Mouse (Mus musculus) ZHBTc4 (cell line): ENCODE measurements around the gene Sec62.

Source experiments
- DNase-seq: peaks from one replicate; pipeline ENCODE4 v3.0.0-alpha.2; 2011; ENCODE audit warnings: low read depth, low spot score

Sec62 gene

DNA sequence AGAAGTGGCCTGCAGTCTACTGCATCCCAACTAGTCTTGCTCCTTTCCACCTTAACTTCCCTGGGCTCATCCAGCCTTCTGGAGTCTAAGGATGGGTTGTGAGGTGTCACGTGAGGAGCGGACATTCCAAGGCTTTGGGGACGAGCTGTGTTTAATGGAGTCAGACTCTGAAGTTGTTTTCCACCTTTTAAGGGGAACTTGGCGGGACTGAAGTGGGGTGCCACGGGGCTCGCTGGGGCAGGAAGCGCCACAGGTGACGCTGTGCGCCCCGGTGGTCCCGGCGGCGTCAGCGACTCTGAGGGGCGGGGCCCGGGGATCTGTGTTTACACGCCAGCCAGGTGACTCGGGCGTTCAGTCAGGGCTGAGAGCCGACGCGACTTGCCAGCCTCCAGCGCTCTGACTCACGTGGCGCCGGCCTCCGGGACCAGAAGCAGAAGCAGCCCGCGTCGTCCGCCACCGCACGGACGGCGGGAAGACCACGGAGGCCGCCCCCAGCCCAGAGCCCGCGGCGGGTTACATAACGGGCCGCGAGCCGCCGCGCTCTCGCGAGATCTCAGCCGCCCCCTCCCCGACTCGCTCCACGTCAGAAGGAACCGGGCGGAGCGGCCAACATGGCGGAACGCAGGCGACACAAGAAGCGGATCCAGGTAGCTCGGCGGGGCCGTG is at the start of gene Sec62:
TSS of gene Sec62 (plus strand) at position 139 of the 666 bp plus-strand sequence.
- peak; percentile 97 for DNase-seq

DNA sequence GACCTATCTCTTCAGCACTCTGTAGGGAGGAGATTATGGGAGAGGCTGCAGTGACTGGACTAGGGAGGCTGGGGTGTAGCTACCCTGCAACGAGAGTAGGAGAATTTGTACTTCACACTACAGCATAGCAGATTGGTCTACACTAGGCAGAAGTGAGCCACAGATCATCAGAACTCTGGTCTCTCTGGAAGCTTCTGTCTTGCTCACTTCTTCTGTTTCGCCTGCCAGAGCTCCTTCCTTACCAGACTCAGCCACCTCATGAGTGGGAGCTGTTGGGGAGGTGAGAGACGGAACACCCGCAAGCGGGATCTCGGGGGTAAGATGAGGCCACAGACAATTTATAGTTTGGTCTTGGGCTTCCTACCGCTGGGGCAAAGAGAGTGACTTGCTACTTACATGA is 49.8 kb upstream of the Sec62 start:
- no peak for DNase-seq

DNA sequence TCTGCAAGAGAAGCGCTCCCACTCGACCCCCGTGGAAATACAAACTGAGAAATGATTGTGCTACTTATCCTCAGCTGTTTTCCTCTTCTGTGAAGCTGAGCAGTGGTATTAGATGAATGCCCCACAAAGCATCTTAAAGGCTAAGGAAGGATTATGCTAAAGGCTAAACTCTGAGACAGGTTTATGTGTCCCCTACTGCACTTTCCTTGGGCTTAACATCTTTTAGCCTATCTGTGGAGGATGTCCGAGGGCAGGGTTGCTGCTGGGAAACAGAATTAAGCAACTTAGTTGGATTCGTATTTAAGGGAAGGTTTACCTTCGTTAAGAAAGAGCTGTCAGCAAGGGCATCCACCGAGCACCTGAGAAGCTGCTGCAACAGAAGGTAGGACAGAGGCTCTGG is 46.7 kb upstream of the Sec62 start, which contains the start of gene Samd7:
TSS of gene Samd7 (plus strand) at position 288 of the 400 bp plus-strand sequence.
- DNase-seq: no peak

DNA sequence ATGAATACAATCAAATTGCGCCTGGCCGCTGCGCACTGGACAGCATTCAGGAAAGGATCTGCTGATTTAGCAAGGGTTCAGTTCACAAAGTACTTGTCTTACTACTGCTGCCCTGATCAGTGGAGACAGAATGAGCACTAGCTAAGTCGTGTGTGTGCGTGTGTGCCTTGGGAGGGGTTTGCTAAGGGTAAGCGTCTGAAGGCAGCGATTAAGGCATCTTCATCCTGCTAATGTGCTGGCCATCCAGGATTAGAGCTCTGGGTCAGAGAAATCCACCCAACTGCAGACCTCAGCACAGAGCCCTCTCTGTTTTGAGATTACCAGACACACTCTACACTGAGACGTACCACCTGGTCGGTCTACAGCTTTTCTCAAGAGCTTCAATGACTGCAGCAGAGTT is 44.4 kb upstream of the Sec62 start:
- DNase-seq: no peak

DNA sequence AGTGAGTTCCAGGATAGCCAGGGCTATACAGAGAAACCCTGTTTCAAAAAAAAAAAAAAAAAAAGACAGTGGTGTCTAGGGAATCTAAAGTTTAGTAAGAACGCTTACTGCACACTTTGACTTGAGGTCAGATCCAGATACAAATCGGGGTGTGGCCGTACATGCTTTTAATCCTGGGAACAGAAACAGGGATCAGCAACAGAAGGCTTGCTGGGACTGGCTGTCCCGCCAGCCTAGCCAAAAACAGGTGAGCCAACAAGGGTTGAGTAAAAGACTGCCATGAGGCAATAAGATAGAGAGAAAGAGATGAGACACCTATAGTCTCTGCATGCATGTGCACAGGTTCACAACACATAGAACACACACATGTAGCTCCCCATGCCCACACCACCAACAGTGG is 38.0 kb upstream of the Sec62 start:
- DNase-seq: no peak

DNA sequence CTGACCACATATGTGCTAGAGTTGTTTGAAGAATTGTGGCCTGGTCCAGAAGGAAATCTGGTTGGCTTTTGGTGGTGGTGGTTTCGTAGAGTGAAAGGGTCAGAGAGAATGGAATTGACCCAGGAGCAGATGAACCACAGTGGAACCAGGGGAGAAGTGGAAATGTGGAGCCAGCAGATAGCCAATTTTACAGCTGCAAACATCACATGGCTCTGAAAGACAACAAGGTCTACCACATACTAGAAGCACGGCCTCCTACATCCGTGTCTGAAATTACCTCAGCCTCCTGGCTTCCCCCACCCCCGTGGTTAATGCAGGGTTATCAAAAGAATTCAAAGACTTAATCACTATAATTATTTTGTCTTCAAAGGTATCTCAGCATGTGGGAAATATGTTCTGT is 27.8 kb upstream of the Sec62 start:
- no peak for DNase-seq

DNA sequence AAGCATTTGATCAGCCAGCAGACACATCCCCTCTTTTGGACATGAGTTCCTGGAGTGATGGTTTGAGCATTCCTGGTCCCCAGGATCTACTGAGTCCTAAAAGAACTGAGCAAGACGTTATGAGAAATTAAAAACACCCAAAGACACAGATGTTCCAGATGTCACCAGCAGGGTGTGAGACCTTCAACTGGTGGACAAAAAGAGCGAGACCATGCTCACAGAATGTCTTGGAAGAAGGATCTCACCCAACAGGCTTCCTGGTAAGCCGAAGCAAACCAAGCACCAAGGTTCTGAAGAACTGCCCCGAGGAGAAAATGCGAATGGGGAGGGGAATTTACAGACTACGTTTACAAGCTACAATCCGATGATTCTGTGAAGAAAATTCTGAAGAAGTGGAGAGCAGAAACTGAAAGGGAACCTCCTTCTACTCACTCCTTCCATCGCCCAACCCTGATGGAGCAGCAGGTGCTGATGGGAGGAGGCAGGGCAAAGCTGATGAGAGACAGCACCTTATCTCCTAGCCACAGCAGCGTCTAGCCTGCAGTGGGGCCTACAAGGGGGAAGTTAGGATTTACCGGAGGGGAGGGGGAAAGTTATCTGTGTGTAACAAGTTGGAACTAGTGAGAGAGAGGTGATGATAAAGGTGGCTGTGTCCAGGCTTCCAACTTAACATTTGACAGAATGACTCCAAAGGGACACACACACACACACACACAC is 27.2 kb upstream of the Sec62 start:
- DNase-seq: no peak

DNA sequence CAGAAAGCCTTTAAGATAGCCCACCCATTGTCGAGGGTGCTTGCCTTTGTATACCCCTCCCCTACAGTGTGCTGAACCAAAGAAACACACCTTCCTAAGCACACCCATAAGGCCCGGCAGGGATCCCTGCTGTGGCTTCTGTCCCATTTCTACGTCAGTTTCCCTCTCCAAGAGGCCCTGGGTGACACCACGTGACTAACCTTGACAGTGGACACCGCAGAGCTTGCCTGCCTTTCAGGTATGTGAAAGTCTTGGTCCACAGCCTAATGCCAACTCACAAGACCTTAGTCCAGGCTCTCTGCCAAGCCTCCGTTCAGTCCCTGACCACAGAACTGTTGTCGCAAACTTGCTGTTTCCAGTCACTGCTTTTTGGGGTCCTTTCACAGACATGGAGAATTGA is 26.5 kb upstream of the Sec62 start:
- no peak for DNase-seq

DNA sequence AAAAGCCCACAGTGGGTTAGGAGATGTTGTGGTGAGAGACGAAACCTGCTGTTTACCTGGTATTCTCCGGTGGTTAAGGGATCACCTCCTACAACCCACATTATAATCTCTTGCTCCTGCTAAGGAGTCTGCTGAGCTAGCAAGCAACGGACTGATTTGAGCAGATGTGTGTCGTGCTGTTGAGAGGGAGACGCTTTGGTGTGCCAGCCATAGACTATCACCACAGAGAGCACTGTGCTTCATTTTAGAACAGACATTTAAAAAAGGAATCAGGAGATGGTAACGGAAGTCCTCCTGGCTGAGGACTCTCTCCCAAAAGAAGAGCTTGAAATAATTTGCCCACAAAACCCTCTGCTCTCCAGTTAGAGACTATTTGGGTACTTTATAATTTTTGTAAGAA is 25.4 kb upstream of the Sec62 start:
- no peak for DNase-seq

DNA sequence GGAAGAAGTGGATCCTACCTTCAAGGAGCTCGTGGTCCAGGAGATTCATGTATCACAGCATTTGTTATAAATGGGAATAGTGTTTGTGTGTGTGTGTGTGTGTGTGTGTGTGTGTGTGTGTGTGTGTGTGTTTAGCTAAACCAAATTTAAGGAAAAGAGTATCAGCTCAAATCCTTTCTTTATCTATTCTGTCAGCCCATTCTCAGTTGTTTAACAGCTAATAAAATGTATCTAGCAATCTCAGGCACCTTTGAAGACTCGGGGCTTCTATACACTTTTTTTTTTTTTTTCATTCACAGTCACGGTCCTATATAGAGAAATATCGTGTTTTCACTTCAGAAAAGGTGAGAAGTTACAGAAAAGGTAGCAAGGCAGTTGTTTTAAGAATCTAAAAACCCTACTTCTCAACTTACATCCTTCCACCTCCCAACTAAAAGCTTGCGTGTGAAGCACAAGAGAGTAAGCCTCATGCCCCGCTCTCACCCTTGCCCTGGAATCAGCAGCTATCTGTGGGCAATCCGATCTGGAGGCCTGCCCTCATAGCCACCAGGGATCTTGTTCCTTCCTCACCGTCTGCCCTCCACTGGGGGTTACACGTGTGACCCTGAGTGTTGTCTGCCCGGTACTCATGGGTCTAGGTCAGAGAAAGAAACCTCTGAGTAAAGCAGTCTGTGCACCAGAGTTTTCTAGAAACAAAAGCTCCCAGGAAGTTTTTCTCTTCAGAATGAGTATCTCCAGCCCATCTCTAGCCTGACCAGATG is 22.7 kb upstream of the Sec62 start:
- no peak for DNase-seq

DNA sequence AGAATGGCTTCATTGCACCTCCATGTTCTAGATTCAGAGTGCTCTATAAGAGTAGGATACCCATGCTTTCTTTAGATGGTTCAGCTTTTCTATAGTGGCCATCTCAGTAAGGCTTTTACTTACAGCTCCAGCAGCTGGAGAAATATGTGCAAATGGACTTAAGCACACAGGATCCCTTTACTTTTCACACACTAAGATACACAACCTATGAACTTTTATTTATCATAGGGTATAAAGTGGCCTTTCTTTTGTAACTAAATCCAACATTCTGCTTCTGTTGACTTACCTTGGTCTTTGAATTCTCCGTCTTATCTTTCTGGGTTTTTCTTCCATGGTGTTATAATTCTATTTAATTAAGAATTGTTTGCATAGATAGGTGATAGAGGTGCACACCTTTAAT is 21.1 kb upstream of the Sec62 start:
- DNase-seq: no peak

DNA sequence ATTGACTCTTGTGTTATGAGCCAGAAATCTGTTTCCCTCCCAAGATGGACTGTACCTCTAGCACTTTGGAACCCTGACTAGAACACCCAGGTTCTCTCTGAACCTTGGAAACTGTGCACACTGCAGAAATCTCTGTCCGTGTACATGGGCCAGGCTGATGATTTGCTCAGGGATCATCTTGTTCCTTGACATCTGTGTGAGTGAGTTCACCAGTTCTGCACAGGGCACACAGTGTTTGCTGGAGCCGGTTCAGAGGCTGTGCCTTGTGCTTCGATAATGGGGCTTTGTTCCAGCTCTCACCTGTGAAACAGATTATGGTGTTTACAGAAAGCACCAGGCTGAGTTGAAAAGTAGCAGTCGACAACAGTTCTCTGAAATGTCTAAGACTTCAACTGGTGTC is 20.0 kb upstream of the Sec62 start:
- DNase-seq: no peak

DNA sequence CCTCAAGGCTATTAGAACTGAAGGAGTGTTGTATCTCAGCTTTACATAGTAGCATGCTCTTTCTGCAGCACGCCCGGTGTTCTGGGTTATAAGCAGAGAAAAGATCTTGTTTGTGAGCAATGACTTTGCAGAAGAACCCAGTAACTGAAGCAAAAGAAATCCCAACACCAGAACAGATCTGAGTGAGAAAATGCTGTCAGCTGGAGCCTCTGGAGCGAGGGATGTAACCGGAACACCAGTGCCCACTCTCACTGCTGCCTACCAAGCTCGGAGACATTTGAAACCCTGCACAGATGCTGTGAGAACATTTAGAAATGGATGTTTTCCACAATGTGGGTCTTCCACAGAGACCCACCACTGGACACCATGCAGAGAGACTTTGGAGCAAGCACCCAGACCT is 18.0 kb upstream of the Sec62 start:
- DNase-seq: no peak

DNA sequence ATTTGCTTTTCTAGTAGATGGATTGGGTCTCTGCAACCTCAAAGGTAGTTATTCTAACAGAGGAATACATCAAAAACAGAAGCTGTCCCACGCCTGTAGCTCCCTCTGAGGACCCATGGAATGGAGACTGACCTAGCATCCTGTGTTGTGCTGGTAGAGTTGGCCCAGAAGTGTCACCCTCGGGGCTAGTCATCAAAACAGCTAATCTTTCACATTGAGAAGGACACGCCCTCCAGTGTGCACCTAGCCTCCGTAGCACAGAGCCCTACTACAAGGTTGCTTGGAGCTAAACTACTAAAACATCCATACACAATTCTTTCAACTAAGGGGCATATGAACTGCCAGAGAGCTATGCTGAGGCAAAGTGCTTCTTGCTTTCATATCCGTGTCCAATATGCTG is 14.7 kb upstream of the Sec62 start:
- no peak for DNase-seq

DNA sequence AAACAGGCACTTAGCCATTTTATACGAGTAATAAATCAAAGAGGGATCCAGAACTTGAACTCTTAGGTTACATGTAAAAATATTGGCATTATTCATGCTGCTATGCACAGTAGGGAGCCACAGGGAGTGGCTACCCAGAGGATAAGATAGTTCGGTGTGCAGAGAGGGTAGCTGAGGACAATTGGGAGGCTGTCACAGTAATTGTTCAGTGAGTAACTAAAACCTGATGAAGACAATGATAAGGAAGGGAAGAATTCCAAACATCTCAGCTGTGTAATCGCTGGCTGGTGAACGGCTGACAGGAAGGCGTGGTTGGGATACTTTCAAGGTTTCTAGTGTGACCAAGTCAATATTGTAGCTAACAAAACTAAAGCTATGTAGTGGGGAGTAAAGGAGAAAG is 4.1 kb upstream of the Sec62 start:
- peak; percentile 85 for DNase-seq

DNA sequence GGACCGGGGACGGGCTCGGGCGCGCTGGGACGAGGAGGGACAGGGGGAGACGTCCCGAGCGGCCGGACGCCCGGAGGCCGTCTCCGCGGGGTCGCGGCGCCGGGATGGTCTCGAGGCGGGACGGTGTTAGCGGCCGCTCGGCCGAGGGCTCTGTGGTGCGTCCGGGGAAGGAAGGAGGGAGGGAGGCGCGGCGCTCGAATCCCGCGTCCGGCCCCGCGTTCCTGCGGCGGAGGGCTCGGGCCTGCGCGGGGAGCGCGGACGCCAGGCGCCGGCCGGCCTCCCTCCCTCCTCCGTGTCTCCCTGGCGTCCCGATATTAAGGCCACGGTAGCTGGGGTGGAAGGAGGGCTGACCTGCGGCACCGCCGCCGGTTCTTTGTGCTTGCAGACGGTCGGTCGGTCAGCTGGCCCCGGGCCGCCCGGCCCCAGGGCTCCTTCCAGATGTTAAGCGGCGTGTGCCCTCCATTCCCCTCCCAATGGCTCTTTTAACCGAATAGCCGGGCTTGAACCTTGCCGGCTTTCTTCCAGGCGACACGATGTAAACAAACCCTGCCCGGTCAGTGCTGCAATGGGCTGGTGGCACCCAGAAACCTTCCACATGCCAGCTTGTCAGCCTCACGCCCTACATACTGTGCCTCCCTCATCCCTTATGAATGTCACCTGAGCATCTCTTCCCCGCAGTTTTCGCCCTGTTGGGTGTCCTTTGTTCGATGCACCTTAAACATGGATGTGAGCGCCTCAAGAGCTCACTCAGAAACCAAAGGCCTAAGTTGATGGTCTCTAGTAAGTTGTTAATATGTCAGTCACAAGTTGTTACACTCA is 937 bp downstream of the Sec62 start:
- DNase-seq: peak; percentile 54

DNA sequence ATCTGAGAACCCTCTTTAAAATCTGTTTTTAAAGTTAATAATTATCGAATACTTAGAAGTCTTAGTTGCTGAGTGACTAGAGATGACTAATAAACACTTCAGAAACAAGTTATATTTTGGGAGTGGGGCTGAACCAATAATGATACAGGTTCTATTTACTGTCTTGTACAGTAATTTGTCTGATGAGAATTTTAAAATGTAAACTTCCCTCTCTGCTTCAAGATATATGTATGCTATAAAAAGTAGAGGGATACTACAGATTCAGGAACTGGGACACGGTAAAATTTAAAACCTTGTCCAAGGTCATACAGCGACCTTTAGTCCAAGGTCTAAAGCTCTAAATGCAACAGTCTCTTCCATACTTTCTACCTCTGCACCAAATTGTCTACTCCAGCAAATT is 9.5 kb downstream of the Sec62 start:
- DNase-seq: no peak

DNA sequence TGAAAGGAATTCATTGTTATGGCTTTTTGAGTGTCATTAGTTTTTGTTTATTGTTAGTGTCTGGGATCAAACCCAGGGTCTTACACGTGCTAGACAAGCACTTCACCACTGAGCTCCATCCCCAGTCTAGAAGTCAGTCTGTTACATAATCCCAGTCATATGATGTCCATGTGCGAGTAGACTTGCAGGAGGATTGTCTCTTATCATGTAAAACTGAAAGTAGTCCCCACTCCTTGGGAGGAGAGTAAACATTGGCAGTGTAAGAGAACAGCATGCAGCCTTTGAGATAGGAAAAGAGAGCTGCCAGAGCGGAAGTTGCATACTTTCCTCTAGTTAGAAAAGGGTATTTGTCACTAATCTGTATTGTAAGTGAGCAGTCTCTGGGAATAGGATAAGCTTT is 20.2 kb downstream of the Sec62 start:
- DNase-seq: peak; percentile 12

DNA sequence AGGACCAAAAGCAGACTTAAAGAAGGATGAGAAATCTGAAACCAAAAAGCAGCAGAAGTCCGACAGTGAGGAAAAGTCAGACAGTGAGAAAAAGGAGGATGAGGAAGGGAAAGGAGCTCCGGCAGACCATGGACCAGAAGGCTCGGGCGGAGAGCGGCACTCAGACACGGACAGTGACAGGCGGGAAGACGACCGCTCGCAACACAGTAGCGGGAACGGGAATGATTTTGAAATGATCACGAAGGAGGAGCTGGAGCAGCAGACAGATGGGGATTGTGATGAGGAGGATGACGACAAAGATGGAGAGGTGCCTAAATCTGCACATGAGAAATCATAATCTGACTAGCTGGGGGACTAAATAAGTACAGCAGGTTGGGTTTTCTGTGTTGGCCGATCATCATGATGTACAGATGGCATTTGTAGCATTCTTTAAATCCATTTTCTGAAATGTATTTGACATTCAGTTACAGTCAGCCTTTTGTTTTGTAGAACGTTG is 26.0 kb downstream of the Sec62 start:
- DNase-seq: peak; percentile 21

DNA sequence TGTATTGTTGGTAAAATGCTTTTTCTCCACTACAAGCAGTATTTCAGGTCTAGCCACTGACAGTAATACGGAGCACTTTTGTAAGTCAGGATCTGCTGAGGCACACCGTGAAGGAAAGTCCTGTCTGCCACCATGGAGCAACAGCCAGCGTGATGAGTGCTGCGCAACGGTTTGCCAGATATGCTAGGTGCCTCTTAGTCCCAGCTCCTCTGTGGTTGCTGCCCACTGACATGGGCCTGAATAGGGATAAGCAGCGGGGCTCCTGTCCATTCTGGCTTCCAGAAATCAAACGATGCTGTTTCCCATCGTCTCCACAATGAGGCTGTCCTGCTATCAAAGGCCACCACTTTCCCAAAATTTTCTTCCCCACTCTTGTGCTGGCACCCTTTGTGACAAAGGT is 29.5 kb downstream of the Sec62 start:
- DNase-seq: no peak

DNA sequence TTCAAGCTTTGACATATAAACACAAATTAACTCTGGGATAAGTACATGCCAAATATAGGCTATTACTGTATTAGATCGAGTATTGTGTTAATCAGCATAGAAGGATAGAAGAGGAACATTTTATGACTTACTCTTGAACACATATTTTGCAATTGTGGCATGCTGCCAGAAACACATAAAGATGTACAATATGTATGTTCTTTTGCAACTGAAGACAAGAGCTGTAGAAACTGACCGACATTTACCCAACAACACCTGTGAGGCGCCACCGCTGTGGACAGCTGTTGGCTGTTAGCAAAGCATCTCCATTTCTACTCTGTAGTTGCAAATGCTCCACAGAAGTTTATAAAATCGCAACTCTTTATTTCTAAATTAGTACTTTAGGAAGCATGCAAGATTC is 33.4 kb downstream of the Sec62 start:
- no peak for DNase-seq
